Mouse (Mus musculus) heart, postnatal 36 days (tissue): ENCODE data around the gene Phf19. TPM values are rescaled to one million over a fixed set of nuclear protein-coding genes. Genes with fewer than 3 reads are reported as not detected.

Experiments
- DNase-seq, 2 experiments: peaks; one replicate each; pipeline ENCODE4 v3.0.0; 2021 to 2022
- intact Hi-C: fragments of 180-260 bp; cut with DNase I; formaldehyde crosslinking; loops from one replicate; pipeline ENCODE4 v1.15.1; 2025
- total RNA-seq, 2 experiments: library from RNA; stranded (reverse); gene quantifications; 2 replicates each; pipeline ENCODE4 v1.2.3; 2021

Gene Phf19
- under 1 TPM; 0.78 to 0.98 TPM for total RNA-seq

DNA sequence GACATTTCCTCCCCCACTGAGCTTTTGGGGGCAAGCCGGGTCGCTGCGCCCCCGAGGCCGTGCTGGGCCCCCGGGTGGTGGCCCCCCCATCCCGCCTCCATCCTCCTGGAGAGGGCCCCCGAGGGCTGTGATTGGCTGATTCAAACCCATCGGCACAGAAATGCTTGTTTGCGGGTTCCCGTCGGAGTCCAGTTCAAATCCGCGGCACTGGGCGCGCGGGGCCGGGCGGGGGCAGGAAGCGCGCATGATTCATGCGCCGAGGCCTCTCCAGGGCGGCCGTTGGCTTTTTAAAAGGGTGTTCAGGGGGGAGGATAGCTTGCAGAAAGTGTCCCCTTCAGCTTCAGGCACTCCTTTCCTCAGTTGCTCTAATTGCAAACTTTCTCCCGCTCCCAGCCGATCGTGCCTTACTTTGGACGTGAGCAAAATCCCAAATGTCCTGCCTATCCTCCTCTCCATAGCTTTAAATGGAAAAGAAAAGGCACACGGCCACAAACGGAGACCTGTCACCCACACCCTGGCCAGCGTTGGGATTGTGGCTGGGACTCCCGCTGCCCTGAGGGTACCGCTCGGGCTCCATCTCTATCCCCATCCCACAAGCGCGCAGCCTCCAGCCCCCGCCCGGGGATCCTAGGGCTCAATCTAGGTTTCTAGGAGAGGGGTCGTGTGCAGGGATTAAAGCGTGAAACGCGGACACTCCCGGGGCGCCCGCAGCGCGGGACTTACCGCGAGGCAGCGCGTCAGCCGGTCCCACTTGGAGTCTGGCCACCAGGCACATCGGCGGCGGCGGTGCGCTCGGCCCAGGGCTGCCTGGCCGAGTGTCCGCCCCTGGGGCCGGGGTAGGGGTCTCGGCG lies at the start of gene Phf19:
Gene Phf19, minus strand, starts transcription at position 809 of the 851 bp plus-strand sequence.
- intact Hi-C loops = loop anchor here (2.0 kb wide), 1 partner anchor 57 kb away; no protein-coding TSS in a partner anchor
- DNase-seq = peak; percentile 46 to 61

DNA sequence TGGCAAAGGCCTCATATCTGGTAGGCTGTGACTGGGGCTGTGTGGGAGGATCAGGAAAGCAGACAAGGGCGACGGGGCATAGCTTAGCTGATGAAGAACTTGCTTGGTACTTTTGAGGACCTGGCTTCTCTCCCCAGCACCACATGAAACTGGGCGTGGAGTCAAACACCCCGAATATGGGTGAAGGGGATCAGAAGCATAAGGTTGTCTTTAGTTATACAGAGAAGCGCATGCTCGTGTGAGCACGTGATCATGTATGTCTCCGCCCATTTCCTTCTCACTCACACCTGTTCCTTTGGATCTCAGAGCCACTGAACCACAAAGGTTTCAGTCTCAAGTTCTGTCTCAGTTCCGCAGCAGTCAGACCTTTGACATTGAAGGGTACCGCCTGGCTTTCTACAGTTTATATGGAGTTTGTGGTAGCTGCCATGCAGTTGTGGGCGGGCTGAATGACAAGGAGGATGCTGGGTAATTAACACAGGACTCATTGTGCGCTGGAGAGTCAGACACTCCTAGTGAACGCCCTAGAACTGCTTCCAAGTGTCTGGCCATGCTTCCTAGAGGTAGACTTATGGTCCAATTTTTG lies 49.6 kb upstream of the Phf19 start:
- peak in 1 of 2 experiments; percentile 29 for DNase-seq

DNA sequence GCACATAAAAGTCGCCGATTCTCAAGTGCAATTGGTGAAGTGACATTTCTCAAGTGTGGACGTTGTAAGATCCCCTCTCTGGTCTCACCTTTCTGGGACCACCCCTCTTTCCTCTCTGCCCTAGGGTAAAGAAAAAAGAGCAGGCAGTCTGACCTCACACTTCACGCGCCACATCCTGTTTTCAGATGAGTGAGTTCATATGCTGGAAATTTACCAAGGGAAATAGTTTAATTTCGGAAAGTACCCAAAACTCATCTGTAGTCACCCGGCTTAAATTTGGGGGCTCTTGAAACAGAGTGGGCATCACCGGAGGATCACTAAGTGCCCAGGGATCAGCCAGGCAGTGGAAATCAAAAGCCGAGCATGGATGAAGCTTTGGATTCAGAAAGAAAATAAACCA lies 49.1 kb upstream of the Phf19 start:
- peak in 1 of 2 experiments; percentile 17 for DNase-seq
- intact Hi-C loops = loop anchor here (10.0 kb wide), 1 partner anchor 118 kb away; no protein-coding TSS in a partner anchor

More for the DNA sequence above, 49.6 kb upstream of the Phf19 start:
- intact Hi-C loops = loop anchor here (10.0 kb wide), 1 partner anchor 119 kb away; no protein-coding TSS in a partner anchor

DNA sequence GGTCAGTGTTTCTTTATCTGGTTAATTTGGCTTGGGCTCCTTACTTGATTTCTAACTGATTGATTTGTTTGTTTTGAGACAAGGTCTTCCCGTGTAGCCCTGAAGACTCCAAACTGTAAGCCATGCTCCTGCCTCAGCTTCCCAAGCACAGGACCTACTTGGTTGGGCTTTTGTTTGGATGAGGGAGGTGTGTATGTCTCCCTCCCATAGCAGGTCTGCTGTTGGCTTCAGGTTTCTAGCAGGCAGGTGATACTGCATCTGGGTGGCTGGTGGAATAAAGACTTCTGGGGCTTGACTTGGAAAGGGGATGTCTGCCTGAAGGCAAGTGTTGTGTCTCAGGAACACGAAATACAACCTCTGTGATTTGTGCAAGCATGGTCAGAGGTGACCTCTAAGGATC lies 48.4 kb upstream of the Phf19 start:
- DNase-seq = no peak
- intact Hi-C loops = loop anchor here (10.0 kb wide), 1 partner anchor 117 kb away; no protein-coding TSS in a partner anchor

DNA sequence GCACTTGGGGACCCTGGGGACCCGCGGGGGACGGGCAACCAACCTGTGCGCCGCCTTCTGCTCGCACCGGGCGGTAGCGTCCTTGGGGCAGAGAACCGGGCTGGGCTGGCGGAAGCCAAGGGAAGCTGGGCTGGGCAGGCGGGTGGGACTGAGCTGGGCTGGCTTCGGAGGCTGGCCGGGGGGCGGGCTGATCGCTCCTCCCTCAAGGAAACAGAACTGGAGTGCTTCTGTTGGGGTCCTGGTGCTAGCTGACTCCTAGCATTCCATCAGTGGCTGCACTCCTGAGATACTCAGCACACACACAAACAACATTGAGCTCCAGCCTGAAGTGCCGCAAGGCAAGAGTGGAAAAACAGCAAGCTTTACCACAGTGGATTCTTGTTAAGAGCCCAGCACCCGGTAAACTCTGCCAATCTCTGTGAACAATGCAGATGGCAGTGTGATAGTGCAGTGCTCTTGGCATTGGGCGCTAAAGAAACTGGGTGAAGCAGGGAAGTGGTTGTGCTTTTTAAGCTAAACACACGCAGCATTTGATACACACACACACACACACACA lies 47.7 kb upstream of the Phf19 start, which contains the start of gene Traf1:
Gene Traf1, minus strand, starts transcription at position 292 of the 556 bp plus-strand sequence.
- intact Hi-C loops = loop anchor here (10.0 kb wide), 1 partner anchor 117 kb away; no protein-coding TSS in a partner anchor
- peak; percentile 54 to 64 for DNase-seq

DNA sequence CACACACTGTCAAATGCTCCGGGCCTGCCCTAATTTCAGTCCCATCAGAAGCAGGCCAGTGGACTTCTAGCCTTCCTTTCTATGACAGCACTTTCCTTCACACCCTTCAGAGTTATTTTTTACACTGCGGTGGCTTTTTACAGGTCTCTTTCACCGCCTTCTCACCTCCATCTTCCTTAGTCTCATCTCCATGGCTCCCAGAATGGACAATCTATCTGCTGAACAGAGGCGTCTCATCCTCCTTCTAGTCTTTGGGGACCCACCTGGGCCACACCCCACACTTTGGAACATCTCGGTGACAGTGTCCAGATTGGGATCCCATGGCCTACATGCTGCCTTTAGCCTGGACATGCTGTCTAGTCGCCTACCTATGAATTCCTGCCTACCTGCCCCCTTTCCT lies 47.1 kb upstream of the Phf19 start:
- intact Hi-C loops = loop anchor here (10.0 kb wide), 1 partner anchor 116 kb away; no protein-coding TSS in a partner anchor
- DNase-seq = no peak

DNA sequence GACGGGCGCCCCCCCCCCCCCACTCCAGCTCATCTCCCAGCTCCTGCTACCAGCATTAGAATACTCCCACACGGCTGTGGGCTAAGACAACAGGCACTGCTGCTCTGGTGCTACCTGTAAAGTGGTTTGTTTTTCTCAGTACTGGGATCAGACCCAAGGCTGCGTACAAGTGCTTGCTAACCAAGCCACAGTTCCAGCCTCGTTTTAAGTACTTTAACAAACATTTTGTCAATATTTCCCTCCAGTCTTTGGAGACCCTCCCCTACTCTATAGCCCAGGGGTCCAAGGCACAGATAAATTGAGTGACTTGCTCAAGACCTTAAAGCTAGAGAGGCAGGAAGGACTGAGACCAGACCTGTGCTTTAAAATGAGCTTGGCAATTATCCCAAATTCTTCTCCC lies 46.6 kb upstream of the Phf19 start:
- DNase-seq = no peak
- intact Hi-C loops = loop anchor here (10.0 kb wide), 1 partner anchor 116 kb away; no protein-coding TSS in a partner anchor

DNA sequence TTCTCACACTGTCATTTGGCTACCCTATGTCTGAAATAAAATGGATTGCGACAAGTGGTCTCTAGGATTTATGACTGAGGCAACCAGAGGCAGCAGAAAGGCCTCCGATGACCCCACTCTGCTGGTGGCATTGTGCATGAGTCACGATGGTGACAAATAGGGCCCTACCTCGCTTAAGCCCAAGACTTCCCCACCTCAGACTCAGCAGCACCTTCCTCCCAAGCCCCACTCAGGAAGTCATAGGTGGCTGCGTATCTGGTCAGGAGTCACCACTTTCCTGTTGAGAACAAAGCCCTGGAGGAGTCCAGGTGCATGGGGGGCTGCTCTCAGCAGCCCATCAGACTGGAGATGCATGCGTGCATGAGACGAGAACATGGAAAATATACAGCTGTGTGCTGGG lies 44.8 kb upstream of the Phf19 start:
- DNase-seq = no peak
- intact Hi-C loops = no loop called here

DNA sequence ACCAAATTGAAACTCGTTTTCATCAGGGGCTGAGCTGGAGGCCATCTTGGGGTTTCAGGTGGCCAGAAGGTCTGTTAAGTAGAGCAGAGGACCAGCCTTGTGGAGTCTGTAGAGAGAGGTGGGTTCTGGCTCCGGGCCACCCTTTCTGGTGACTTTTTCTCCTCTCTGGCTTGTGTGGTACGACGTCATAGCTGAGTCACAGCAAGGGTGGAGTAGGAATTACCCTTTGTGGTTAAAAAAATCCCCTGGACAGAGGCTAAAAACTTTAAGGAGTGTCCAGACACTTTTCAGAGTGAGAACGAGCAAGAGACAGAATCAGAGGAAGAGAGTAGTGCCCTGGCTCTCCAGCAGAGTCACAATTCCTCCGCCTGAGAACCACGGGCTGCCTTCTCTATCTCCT lies 44.2 kb upstream of the Phf19 start:
- intact Hi-C loops = no loop called here
- no peak for DNase-seq

DNA sequence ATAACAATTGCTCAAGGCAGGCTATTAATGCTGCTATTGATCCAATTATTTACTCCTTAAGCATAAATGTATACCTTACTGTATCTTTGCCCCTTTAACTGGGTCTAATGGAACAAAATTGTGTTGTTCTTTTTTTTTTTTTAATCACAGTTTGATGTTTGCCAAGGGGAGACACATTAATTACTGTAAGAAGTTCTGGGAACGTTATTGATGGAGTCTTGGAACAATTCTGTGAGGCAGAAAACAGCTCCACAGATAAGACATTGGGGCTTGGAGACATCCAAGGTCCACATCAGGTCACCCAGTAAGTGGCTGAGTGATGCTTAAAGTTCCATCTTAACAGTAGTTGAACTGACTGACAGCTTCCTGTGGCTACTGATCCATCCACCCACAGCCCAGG lies 43.6 kb upstream of the Phf19 start:
- DNase-seq = no peak
- intact Hi-C loops = no loop called here

DNA sequence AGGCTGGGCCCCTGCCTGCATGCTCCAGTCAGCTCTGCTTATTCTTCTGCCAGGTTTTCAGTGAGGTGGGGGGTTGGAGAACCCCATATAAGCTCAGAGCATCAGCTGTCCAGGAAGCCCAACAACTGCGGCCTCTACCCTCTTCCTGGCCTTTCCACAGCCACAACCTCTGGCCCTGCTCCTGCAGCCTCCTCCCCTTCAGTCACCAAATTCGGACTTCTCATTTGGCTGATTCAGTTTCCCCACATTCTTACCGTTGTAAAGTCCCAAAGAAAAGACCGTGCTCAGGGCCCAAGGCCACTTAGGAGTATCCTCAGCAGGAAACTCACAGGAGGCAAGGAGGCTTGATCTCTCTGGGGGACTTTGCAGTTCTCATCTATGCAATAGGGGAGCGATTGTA lies 43.1 kb upstream of the Phf19 start:
- intact Hi-C loops = no loop called here
- DNase-seq = no peak

DNA sequence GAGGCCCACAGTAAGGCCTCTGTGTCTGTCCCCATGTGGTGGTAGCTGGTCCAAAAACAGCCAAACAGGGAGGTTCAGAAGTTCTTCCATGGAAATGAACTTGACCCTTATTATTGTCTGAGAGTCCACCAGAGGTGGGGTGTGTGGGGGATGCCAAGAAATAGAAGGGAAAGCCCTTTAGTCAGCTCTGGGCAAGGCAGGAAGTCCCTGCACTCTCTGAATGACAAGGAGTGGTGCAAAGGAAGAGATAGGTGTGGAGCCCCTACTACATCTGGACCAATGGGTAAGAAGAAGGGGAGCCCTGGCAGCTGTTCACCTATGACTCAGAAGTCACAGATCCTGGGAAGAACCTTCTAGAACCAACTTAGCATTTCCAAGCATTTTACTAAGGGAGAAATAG lies 40.5 kb upstream of the Phf19 start:
- intact Hi-C loops = no loop called here
- DNase-seq = no peak

DNA sequence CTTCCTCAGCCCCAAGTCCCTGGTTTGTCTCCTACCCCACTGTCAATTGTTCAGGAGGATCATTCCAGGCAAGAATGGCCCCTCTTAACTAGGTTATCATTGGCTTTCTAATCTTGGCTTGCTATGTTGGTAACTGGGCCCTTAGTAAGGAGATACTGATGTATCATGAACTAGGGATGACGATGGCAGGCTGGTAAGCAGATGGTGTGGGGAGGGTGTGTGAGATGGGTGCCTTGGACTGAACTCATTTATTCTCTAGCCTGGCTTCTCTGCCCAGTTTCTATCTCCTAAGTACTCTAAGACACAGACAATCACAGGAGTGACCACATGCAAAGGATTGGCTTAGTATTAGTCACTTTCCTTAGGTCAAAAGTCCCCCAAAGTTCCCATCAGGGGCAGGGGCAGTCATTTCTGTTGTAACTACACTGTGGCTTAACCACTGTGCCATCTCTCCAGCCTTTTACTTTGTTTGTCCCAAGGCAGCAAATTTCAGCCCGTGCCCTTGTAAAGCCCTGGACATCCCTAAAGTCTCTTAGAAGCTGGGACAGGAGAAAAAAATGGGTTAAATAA lies 39.8 kb upstream of the Phf19 start:
- intact Hi-C loops = no loop called here

DNA sequence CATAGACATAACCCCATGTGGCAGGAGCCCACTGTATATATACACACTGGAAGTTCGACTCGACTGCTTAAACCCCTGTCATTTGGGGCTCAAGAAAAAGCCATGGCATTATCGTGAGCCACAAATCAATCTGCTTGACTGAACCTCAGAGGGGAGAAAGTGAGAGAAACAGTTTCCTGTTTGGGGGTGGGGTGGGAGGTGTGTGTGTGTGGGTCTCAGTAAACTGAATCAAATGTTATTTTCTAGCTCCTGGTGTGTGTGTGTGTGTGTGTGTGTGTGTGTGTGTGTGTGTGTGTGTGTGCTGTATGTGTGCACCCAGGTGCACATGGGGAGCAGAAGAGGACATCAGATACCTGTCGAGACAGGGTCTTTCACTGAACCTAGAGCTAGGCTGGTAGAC lies 39.2 kb upstream of the Phf19 start:
- intact Hi-C loops = no loop called here
- DNase-seq = no peak

More for the DNA sequence above, 39.8 kb upstream of the Phf19 start:
- DNase-seq = no peak

DNA sequence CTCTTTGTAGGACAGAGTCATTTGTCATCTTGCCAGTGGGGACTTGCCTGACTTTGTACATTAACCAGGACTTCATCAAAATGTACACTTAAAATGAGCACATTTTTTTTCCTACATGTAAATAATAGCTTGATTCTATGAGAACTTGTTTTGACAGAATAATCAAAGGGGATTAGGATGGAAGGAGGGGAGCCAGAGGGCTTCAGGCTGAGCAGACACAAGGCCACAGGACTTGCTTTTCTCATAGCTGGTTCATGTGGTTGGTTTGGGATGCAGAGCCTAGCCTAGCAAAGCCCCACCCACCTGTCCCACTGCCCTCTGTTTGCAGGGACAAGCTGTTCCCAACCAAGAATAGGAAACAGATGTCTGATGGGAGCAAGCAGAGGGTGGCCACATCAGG lies 37.6 kb upstream of the Phf19 start:
- intact Hi-C loops = no loop called here
- no peak for DNase-seq

DNA sequence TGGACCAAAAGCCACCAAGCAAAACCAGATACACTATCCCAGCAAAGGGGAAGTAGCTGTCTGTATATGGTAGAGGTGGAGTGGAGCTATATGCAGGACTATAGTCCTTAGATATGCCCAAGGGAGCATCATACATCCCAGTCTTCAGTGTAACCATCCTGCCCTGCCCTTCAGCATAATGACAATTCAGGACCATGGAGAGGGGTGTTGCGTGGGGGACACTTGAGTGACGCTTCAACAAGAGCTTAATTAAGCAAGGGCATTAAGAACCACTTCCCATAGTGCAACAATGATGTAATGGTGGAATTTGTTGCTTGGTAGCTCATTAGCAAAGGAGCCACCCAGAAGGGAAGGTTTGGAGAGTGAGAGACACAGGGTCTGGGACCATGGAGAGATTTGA lies 34.8 kb upstream of the Phf19 start:
- intact Hi-C loops = no loop called here

DNA sequence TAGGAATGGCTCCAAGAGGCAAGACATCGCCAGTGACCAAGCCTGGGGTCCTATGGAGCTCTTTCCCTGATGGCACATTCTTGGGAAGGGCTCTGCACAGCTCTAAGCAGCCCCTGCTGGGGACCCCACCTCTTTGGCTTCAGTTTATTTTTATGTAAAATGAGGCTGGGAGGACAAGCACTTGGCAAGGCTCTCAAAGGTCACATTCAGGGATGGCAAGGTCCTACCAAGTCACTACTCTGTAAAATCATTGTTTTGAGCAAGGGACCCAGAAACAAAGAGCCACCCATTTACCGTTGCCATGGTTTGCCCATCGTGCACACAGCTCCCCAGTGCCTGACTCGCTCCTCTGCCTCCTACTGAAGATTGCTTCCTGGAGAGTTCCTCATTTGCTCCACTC lies 32.2 kb upstream of the Phf19 start:
- no peak for DNase-seq
- intact Hi-C loops = no loop called here

More for the DNA sequence above, 34.8 kb upstream of the Phf19 start:
- no peak for DNase-seq

DNA sequence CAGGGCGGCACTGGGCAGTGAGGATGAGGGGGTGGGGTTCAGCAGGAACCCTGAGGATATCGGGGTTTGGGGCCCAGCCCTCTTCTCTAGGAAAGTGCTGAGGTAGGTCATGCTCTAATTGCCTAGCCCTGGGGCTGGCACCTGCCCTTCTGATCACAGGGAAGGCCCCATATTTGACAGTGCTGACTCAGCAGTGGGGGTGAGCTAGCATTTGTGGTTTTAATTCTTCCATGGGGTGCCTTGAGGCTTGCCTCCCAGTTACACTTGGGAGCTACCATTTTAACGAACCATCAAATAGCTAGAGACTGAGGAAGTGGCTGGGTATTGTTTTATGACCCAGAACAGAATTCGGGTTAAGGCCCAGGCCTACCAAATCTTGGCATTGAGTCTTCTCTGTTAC lies 31.8 kb upstream of the Phf19 start:
- DNase-seq = no peak
- intact Hi-C loops = no loop called here

DNA sequence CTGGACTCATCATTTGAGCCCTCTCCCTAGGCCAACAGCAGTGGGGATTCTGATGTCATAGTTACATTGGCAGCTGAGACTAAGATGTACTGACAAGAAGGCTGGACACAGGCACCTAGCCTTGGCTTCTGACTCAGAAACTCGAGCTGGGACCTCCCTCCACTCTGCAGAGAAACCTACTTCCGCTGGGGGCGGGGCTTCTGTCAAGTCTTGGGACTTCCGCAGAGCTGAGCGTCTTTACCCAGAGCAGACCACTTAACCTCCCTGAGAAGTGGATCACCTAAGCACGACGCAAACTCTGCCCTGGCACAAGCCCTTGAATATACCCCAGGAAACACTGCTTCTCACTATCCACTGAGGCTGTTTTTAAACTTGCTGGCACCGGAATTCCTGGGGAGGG lies 30.9 kb upstream of the Phf19 start:
- DNase-seq = peak; percentile 61 to 75

DNA sequence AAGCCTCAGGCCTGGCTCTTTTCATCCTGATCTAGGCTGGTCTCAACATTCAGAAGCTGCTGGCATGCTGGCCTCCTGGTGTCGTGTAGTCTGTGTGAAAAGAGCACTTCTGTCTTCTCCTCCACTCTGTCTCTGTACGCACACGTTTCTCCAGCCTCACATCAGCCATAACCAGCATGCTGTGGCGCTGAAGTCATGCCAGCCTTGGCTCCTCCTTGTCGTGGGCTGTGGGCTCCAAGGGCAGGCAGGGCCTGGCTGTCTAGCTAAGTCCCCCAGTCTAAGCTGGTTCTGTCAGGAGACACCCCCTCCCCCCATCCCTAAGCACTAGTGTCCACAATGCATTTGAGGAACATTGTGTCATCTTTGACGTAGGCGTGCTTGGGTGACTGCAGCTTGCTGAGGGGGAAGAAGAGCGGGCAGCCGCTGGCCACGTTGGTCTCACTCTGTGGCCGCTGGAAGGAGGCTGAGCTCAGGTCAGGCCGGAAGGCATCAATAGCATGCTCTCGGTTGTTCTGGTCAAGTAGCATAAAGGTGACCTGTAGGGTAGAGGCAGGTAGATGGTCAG lies 29.8 kb upstream of the Phf19 start:
- intact Hi-C loops = no loop called here
- DNase-seq = no peak

More for the DNA sequence above, 30.9 kb upstream of the Phf19 start:
- intact Hi-C loops = no loop called here
